Mouse (Mus musculus) lung, embryonic 15.5 days (tissue): ENCODE measurements around the gene Tmem220. TPM values are rescaled to one million over a fixed set of nuclear protein-coding genes. Genes with fewer than 3 reads are reported as not detected.
"Not testable (repeated sequence)": the region's sequence is repeated elsewhere in the genome, so short reads cannot be mapped to it uniquely, and the experiment has no call there.

ENCODE experiments used
- ATAC-seq: fragments of 200-750 bp; cut with Nextera tagmentation; 2 replicates; pipeline ENCODE4 v1.8.0; 2017; ENCODE audit warnings: moderate number of reproducible peaks, borderline replicate concordance; ENCODE audit not compliant: low FRiP score, low TSS enrichment; ENCODE audit errors: extremely low read depth
- H3K27ac ChIP-seq: fragments of 300-500 bp; sonication (generic); 2 replicates; pipeline ENCODE4 v1.5.1; 2015; ENCODE audit warnings: moderate library complexity, mild to moderate bottlenecking, inconsistent platforms
- H3K27me3 ChIP-seq: fragments of 300-500 bp; sonication (generic); 2 replicates; pipeline ENCODE4 v1.6.1; 2015; ENCODE audit warnings: inconsistent platforms
- H3K36me3 ChIP-seq: fragments of 300-500 bp; sonication (generic); 2 replicates; pipeline ENCODE4 v1.6.1; 2015; ENCODE audit warnings: inconsistent platforms
- H3K4me1 ChIP-seq: fragments of 300-500 bp; sonication (generic); 2 replicates; pipeline ENCODE4 v1.6.1; 2015; ENCODE audit warnings: inconsistent platforms
- H3K4me2 ChIP-seq: fragments of 300-500 bp; sonication (generic); 2 replicates; pipeline ENCODE4 v1.6.1; 2015; ENCODE audit warnings: inconsistent platforms, mild to moderate bottlenecking, moderate library complexity
- H3K4me3 ChIP-seq: fragments of 300-500 bp; sonication (generic); 2 replicates; pipeline ENCODE4 v1.5.1; 2015; ENCODE audit warnings: mild to moderate bottlenecking, inconsistent platforms
- H3K9ac ChIP-seq: fragments of 300-500 bp; sonication (generic); 2 replicates; pipeline ENCODE4 v1.6.1; 2015; ENCODE audit warnings: inconsistent platforms
- H3K9me3 ChIP-seq: fragments of 300-500 bp; sonication (generic); 2 replicates; pipeline ENCODE4 v1.6.1; 2016; ENCODE audit warnings: inconsistent platforms
- WGBS: fragments of 180-500 bp; shearing (Covaris S2); methylation state at CpG from one replicate; pipeline ENCODE4 v1.1.7; 2015; 5-methylcytosine and 5-hydroxymethylcytosine counted together
- polyA plus RNA-seq: library from polyadenylated mRNA; unstranded; fragments of >200 nt; fragmentation: Nextera tagmentation; extraction: Ambion mirVana; gene quantifications from 2 replicates; pipeline ENCODE4 v1.2.1, GENCODE M21; 2015

Tmem220 gene
- polyA plus RNA-seq, 1 experiment from 2014 or later, result 1.8 TPM

DNA sequence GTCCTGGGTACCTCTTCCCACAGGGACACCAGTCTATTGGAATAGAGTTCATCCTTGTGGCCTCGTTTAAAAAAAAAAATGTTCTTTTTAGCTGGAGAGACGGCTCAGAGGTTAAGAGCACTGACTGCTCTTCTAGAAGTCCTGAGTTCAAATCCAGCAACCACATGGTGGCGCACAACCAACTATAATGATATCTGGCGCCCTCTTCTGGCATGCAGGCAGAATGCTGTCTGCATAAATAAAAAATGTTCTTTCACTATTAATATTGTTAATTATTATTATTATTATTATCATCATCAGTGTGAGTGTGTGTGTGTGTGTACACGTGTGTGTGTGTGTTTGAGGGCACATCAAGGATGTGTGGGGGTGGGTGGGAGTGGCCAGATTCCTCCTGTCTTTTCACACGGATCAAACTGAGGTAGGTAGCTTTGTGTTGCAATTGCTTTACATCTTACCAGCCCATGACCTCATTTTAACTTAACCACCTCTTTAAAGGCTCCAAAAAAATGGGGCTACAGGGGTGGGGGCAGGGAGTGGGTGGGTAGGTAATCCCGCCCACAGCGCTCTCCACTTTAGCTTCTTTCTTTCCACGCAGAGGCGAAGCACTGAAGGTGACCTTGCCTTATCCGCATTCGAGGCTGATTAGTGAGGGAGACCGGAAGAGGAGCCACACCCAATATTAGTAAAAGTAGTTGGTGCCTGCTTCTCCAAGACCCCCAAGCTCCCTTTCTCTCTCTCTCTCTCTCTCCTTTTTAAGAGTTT, 2.4 kb upstream of the Tmem220 start:
- Histone ChIP-seq H3K27me3 (no peaks in the 10 kb centered on the region), H3K9ac (no peak overlapping the region), H3K4me1 (peaks cover 9% of the 10 kb centered on the region; the same call in 1 of the 2 replicates), H3K4me3 (no peak overlapping the region), H3K27ac (no peak overlapping the region), H3K9me3 (no peaks in the 10 kb centered on the region), H3K36me3 (no peaks in the 10 kb centered on the region), H3K4me2 (no peak overlapping the region)
- no peak for ATAC-seq
- 81% methylated on average over 13 of the region's 13 CpGs for WGBS

DNA sequence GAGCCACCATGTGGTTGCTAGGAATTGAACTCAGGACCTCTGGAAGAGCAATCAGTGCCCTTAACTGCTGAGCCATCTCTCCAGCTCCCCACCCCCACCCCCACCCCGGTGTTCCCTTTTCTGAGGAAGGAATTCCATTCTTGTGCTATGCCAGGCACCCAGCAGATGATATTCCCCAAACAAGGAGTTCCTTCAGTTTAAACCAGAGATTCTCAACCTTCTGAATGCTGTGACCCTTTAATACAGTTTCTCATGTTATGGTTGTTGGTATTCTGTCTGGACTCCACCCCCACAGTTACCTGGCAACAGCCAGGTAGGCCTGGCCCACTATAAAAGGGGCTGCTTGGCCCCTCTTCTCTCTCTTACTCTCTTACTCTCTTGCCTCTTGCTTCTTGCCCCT, 1.8 kb upstream of the Tmem220 start:
- H3K36me3 ChIP-seq, result not testable (repeated sequence)

DNA sequence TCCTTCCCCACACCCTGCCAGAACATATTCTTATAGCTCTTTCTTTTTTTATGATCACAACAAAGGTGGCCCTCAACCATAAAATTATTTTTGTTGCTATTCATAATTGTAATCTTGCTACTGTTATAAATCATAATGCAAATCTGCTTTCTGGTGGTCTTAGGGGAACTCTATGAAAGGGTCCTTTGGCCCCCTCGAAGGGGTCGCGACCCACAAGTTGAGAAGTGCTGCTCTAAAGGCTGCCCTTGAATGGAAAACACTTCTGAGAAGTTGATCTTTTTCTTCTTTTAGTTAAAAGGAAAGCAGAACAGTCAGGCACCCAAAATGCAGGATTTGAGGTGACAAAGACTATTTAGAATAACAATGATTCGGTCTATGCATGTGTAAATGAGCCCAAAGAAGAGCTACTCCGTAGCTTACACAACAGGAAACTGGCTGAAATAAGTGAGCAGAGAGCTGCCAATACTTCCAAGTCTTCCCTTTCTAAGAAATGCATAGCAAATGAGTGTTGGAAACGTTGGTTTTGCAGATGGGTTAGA, 1.1 kb upstream of the Tmem220 start:
- Histone ChIP-seq H3K4me2 (no peak overlapping the region; the same call in 1 of the 2 replicates), H3K4me3 (no peak overlapping the region), H3K4me1 (0 out of 2 replicates have a peak, but pooled peaks cover 4% of the 10 kb centered on the region), H3K27me3 (no peaks in the 10 kb centered on the region), H3K36me3 (no peaks in the 10 kb centered on the region), H3K9me3 (no peaks in the 10 kb centered on the region), H3K9ac (peak overlapping the region; percentile 1; the same call in 1 of the 2 replicates), H3K27ac (no peak overlapping the region)
- ATAC-seq, result no peak
- WGBS, result 44% methylated on average over 6 of the region's 6 CpGs

More for the DNA sequence above, 1.8 kb upstream of the Tmem220 start:
- not testable (repeated sequence) for H3K27me3 ChIP-seq, H3K4me1 ChIP-seq, H3K9me3 ChIP-seq, H3K27ac ChIP-seq, ATAC-seq, H3K4me2 ChIP-seq, H3K9ac ChIP-seq, H3K4me3 ChIP-seq
- 38% methylated on average over 1 of the region's 1 CpGs for WGBS

DNA sequence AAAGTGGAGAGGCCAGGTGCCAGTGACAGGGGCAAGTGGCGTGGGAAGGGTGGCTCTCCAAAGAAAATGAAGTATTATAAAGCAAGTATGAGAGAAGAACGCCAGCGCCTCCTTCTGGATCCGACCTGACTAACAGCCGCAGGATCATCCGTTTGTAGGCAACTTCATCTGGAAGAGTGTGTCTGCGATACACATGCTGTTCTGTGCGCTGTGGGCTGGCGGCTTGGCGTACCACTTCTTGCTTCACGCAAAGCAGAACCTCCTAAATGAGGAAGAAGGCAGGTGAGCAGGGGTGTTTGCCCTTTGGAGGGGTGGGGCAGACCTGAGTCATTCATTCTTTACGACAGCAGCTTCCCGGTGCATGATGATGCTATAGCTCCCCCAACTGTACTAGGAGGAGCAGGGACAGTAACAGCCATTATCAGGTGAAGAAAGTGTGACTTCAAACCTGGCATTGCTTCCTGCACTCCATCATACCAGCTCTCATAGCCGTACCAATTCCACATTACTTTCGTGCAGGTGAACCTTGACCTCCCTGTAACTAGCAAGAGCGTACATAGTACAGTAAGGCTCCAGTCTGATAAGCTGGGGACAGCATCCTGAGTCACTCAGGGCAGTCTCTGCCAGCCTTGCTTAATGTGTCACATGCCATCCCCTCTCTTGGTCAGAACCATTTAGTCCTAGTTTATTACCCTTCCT, 6.1 kb downstream of the Tmem220 start:
- Histone ChIP-seq H3K27me3 (no peaks in the 10 kb centered on the region), H3K4me2 (no peak overlapping the region), H3K9ac (no peak overlapping the region), H3K27ac (no peak overlapping the region), H3K36me3 (no peaks in the 10 kb centered on the region), H3K4me1 (no peaks in the 10 kb centered on the region), H3K4me3 (no peak overlapping the region), H3K9me3 (no peaks in the 10 kb centered on the region)
- 57% methylated on average over 16 of the region's 16 CpGs for WGBS
- ATAC-seq, result no peak

DNA sequence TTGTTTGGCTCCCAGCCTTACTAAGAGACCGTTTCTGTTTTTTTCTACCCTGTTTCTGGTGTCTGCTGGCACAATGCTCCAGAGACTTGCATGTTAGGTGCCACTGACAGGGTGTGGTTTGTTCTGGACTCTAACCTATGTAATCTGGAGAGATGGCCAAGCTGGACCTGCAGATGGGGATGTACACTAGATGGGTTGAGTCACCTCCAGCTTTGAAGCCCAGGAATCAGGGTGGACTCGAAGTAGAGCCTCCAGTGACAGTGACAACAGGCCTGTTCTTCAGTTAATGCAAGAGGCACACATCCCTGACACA, 6.6 kb downstream of the Tmem220 start:
- 65% methylated on average over 2 of the region's 2 CpGs for WGBS
- Histone ChIP-seq H3K36me3 (no peaks in the 10 kb centered on the region), H3K9me3 (no peaks in the 10 kb centered on the region), H3K4me2 (no peak overlapping the region), H3K9ac (no peak overlapping the region), H3K4me3 (no peak overlapping the region), H3K27ac (no peak overlapping the region), H3K27me3 (no peaks in the 10 kb centered on the region), H3K4me1 (no peaks in the 10 kb centered on the region)
- ATAC-seq, result no peak

DNA sequence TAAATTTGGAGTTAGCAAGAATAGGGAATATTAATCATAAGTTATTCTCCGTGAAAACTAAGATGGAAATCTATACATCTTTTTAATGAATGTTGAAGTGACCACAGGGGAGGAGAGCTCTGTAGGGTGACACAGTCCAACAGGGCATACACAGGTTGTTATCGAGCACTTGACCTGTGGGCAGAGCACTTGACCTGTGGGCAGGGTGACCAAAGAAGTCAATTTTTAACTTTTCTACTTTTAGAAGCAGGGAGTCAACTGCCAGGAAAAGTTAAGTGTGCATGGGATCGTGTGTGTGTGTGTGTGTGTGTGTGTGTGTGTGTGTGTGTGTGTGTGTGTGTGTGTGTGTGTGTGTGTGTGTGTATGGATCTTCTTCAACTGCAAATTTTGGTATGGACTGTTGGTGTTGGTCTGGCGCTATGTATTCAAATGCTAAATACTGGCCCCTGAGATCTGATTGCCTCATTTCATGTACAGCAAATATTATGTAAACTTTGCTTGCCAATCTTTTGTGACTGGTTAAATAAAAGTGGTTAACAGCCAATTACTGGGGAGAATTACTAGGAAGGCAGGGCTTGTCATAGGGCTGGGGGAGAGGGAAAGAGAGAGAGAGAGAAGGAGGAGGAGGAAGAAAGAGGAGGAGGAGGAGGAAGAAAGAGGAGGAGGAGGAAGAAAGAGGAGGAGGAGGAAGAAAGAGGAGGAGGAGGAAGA, 10.0 kb downstream of the Tmem220 start:
- no peaks in the 10 kb centered on the region for H3K9me3 ChIP-seq
- no peak for ATAC-seq
- H3K27ac ChIP-seq, result no peak overlapping the region
- H3K4me2 ChIP-seq, result no peak overlapping the region
- H3K4me1 ChIP-seq, result no peaks in the 10 kb centered on the region
- no peak overlapping the region for H3K4me3 ChIP-seq
- peaks cover 14% of the 10 kb centered on the region for H3K36me3 ChIP-seq
- no peak overlapping the region for H3K9ac ChIP-seq
- no peaks in the 10 kb centered on the region for H3K27me3 ChIP-seq
- WGBS, result 44% methylated on average over 4 of the region's 4 CpGs

DNA sequence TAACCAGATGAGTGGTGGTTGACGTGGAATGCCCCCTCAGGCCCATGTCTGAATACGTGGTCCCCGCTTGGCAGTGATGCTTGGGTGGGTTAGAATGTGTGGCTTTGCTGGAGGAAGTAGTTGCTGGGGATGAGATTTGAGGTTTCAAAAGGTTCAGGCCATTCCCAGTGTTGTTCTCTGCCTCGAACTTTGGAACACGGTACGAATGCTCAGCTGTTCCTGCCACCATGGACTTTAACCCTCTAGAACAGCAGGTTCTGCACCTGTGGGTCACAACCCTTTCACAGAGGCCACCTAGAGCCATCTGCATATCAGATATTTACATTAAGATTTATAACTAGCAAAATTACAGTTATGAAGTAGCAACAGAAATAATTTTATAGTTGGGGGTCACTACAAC, 11.3 kb downstream of the Tmem220 start:
- Histone ChIP-seq H3K9ac (no peak overlapping the region), H3K9me3 (no peaks in the 10 kb centered on the region), H3K36me3 (peaks cover 26% of the 10 kb centered on the region), H3K4me1 (no peaks in the 10 kb centered on the region), H3K27ac (no peak overlapping the region), H3K4me2 (no peak overlapping the region), H3K27me3 (no peaks in the 10 kb centered on the region), H3K4me3 (no peak overlapping the region)
- ATAC-seq, result no peak
- 83% methylated on average over 6 of the region's 6 CpGs for WGBS

DNA sequence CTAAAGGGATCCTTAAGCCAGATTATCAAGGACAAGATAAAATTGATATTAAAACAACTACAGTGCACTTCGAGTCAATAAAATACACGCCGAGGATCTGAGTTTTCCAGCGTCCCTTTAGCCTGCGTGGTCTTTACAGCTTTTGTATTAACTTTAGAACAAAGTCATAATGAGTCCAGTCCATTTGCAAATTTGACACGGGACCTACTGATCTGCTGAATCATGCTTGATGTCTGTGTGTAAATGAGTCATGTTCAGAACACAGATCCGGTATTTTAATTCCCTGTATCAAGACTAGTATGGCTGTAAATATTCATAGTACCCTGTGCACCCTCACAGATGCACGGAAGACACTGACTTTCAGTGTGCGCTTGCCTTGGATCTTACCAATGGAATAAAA, 11.9 kb downstream of the Tmem220 start:
- Histone ChIP-seq H3K27me3 (no peaks in the 10 kb centered on the region), H3K9ac (no peak overlapping the region), H3K9me3 (no peaks in the 10 kb centered on the region), H3K27ac (no peak overlapping the region), H3K4me2 (no peak overlapping the region), H3K4me1 (no peaks in the 10 kb centered on the region), H3K36me3 (peaks cover 33% of the 10 kb centered on the region), H3K4me3 (no peak overlapping the region)
- 92% methylated on average over 9 of the region's 9 CpGs for WGBS
- no peak for ATAC-seq

DNA sequence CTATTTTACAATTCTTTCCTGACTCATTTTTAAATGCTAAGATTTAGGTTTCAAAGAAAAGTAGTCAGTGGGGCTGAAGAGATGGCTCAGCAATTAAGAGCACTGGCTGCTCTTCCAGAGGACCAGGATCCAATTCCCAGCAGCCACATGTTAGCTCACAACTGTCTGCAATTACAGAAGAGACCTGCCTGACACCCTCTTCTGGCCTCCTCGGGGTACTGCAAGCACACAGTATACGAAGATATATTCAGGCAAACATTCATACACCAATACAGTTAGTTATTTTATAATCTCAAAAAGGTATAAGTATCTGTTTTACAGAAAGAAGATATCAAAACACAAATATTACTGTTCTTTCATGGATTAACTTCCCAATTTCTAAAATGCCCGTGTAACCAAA, 14.8 kb downstream of the Tmem220 start:
- no peak overlapping the region for H3K9ac ChIP-seq
- no peak for ATAC-seq
- no peak overlapping the region for H3K4me2 ChIP-seq
- H3K9me3 ChIP-seq, result no peaks in the 10 kb centered on the region
- no peaks in the 10 kb centered on the region for H3K27me3 ChIP-seq
- H3K36me3 ChIP-seq, result peaks cover 33% of the 10 kb centered on the region
- H3K27ac ChIP-seq, result no peak overlapping the region
- no peak overlapping the region for H3K4me3 ChIP-seq
- no peaks in the 10 kb centered on the region for H3K4me1 ChIP-seq
- WGBS, result 92% methylated on average over 3 of the region's 3 CpGs

DNA sequence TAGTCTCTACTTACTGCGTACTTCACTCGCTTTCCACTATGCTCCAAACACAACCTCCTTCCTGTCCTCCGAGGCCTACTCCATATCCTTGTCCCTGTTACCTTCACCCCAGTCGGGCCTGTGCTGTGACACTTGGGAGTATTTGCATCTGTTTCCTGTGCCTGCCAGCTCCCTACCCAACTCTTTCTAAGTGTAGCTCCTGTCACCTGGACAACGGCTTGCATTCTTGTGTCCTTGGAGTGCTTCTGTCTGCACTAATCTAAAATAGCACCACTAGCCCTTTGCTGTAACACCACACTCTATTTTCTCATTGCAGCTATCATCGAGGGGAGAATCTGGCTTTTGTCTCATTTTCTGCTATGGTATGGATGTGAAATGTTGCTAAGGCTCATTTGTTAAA, 15.5 kb downstream of the Tmem220 start:
- peaks cover 33% of the 10 kb centered on the region for H3K36me3 ChIP-seq

DNA sequence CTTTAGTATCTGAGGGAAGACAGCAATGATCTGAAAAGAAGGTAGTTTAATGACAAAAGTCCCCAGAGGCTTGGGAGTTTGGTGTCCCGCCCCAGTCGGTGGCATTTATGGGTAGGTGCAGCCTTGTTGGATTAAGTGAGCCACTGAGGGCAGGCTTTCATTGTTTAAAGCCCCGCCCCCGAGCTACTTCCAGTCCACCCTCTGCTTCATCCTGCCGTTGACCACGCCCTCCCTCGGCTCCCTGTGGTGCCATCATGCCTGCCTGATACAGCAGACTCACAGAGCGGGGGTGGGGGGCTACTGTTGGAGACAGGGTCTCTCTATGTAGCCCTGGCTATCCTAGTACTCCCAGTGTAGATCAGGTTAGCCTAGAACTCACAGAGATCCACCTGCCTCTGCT, 18.1 kb downstream of the Tmem220 start:
- Histone ChIP-seq H3K27me3 (no peaks in the 10 kb centered on the region), H3K36me3 (peaks cover 32% of the 10 kb centered on the region)
- 70% methylated on average over 8 of the region's 8 CpGs for WGBS

More for the DNA sequence above, 15.5 kb downstream of the Tmem220 start:
- no peak for ATAC-seq
- no peak overlapping the region for H3K9ac ChIP-seq
- H3K4me3 ChIP-seq, result no peak overlapping the region
- no peaks in the 10 kb centered on the region for H3K27me3 ChIP-seq
- no peaks in the 10 kb centered on the region for H3K4me1 ChIP-seq
- no peaks in the 10 kb centered on the region for H3K9me3 ChIP-seq
- no peak overlapping the region for H3K4me2 ChIP-seq
- 92% methylated on average over 6 of the region's 6 CpGs for WGBS
- H3K27ac ChIP-seq, result no peak overlapping the region

DNA sequence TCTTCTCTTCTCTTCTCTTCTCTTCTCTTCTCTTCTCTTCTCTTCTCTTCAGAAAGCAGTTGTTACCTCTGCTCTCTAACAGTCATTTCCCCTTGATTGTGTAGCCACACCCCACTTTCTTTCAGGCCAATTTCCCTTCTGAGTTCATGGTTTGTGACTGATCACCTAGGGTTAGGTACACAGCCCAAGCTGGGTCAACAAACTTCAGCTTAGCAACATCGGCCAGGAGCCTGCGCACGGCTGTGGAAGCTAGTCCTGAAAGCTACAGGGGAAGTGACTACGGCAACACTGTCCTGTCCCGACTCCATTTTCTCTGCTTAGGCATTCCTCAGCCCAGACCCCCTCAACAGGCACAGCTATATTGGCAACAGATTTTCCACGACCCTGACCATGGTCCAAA, 20.0 kb downstream of the Tmem220 start:
- Histone ChIP-seq H3K27me3 (no peaks in the 10 kb centered on the region), H3K4me1 (no peaks in the 10 kb centered on the region), H3K9me3 (no peaks in the 10 kb centered on the region), H3K4me3 (no peak overlapping the region), H3K9ac (no peak overlapping the region), H3K4me2 (no peak overlapping the region), H3K27ac (no peak overlapping the region), H3K36me3 (peaks cover 24% of the 10 kb centered on the region)
- 61% methylated on average over 6 of the region's 6 CpGs for WGBS
- no peak for ATAC-seq

More for the DNA sequence above, 18.1 kb downstream of the Tmem220 start:
- no peak overlapping the region for H3K4me2 ChIP-seq
- ATAC-seq, result no peak
- H3K9ac ChIP-seq, result no peak overlapping the region
- no peak overlapping the region for H3K27ac ChIP-seq
- H3K4me1 ChIP-seq, result no peaks in the 10 kb centered on the region
- H3K9me3 ChIP-seq, result no peaks in the 10 kb centered on the region
- H3K4me3 ChIP-seq, result no peak overlapping the region
